Mouse (Mus musculus): ENCODE measurements at regions not wholly inside any gene's neighbourhood (a gene's known extent, or its start where the extent isn't known, plus 50 kb on each side); places are given as distances from the start of the nearest gene placed in this dataset.

GRCm38 (mm10) chr10:17010047-17010446, 713.0 kb upstream of the Cited2 start:
- 90% methylated on average over 3 of the region's 3 CpGs for WGBS
- no peak for ATAC-seq (ENCODE audit: low FRiP score)
- Histone ChIP-seq H3K27me3 (replicated peaks) (no peaks in the 10 kb centered on the region), H3K9ac (replicated peaks) (no peak overlapping the region), H3K4me3 (replicated peaks) (no peak overlapping the region), H3K9me3 (replicated peaks) (no peaks in the 10 kb centered on the region), H3K4me1 (no peaks in the 10 kb centered on the region), H3K27ac (replicated peaks) (no peak overlapping the region), H3K36me3 (no peaks in the 10 kb centered on the region), H3K4me2 (no peak overlapping the region)

DNA sequence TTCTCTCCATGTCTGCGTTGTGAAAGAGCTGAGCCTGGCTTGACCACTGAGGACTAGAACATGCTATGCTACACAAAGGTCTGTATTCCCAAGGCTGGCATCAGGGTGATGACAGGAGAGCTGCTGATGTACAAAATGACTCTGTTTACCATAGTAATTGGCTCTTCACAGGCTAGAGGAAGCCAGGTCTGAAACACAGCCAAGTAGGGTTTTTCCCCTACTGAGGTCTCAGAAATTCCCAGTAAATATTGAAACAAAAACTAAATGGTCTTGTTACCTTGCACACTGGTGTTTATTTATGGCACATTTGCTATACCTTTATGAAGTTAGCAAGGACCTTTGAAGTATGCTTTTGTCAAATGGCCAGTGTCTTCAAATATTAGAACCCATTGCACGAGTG, 711.1 kb upstream of the Cited2 start:
- H3K4me1 ChIP-seq = no peaks in the 10 kb centered on the region
- H3K4me3 ChIP-seq (replicated peaks) = no peak overlapping the region
- no peaks in the 10 kb centered on the region for H3K36me3 ChIP-seq
- ATAC-seq (ENCODE audit: low FRiP score) = no peak
- H3K4me2 ChIP-seq = no peak overlapping the region
- no peak overlapping the region for H3K27ac ChIP-seq (replicated peaks)
- no peaks in the 10 kb centered on the region for H3K27me3 ChIP-seq (replicated peaks)
- no peak overlapping the region for H3K9ac ChIP-seq (replicated peaks)
- 88% methylated on average over 2 of the region's 2 CpGs for WGBS
- H3K9me3 ChIP-seq (replicated peaks) = no peaks in the 10 kb centered on the region

DNA sequence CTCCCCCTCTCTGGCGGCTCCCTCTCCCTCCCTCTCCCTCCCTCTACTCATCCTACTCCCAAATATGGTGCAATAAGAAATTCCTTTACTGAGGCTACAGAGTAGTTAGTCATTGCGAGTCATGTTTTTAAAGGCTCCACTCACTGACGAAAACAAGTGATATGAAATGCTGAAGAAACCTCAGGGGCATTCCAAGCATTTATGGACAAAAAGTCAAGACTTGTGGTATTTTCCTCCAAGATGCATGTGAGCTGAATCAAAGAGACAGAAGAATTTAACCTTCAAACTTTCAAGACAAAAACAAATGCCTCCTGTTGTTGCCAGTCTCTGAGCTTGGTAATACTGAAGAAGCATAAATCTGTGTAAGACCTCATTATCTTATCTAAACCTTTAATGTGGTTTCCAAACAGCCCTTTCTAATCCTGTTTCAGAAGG, 710.5 kb upstream of the Cited2 start:
- Histone ChIP-seq H3K4me1 (no peaks in the 10 kb centered on the region), H3K4me3 (replicated peaks) (no peak overlapping the region), H3K9ac (replicated peaks) (no peak overlapping the region), H3K27me3 (replicated peaks) (no peaks in the 10 kb centered on the region), H3K4me2 (no peak overlapping the region), H3K27ac (replicated peaks) (no peak overlapping the region), H3K36me3 (no peaks in the 10 kb centered on the region), H3K9me3 (replicated peaks) (no peaks in the 10 kb centered on the region)
- ATAC-seq (ENCODE audit: low FRiP score) = no peak
- WGBS = 87% methylated on average over 3 of the region's 3 CpGs

DNA sequence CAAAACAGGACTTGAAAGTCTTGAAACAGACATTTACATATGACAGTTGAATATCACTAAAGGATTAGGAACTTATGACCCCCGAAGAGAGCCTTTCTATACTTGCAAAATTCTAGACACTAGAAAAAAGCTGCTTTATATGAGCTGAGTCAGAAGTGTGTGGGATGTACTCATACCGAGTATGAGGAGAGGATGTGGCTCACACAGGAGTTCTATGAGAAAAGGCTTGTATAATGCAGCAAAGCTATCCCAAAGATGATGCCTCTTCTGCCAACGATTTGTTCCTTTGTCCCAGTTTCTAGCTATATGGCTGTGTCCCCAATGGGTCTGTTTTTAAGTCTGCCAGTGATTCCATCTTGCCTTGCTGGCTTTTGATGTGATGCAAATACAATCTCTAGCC, 708.2 kb upstream of the Cited2 start:
- no peak for ATAC-seq (ENCODE audit: low FRiP score)
- no peaks in the 10 kb centered on the region for H3K4me1 ChIP-seq
- no peaks in the 10 kb centered on the region for H3K9me3 ChIP-seq (replicated peaks)
- H3K27me3 ChIP-seq (replicated peaks) = no peaks in the 10 kb centered on the region
- H3K4me3 ChIP-seq (replicated peaks) = no peak overlapping the region
- H3K9ac ChIP-seq (replicated peaks) = no peak overlapping the region
- H3K27ac ChIP-seq (replicated peaks) = no peak overlapping the region
- H3K4me2 ChIP-seq = no peak overlapping the region
- 86% methylated on average over 3 of the region's 3 CpGs for WGBS
- no peaks in the 10 kb centered on the region for H3K36me3 ChIP-seq

DNA sequence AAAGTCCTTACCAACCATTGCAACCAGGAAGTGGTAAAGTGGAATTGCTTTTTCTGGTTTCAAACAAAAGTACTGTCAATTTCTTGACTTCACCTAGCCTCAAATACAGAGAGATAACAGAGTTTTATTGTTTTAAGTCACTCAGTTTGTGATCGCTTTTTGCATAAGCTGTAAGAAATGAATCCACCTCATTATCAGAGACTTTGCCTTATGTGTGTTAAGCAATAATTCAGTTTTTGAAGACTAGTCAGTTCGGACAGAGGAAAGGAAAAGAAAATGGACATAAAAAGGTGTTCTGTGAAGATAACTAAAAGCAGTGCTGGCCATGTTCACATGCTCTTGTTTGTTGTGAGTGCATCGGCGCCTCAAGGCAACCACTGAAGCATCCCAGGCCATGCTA, 706.2 kb upstream of the Cited2 start:
- Histone ChIP-seq H3K27me3 (replicated peaks) (no peaks in the 10 kb centered on the region), H3K4me2 (no peak overlapping the region), H3K4me1 (no peaks in the 10 kb centered on the region), H3K4me3 (replicated peaks) (no peak overlapping the region), H3K36me3 (no peaks in the 10 kb centered on the region), H3K9me3 (replicated peaks) (no peaks in the 10 kb centered on the region), H3K27ac (replicated peaks) (no peak overlapping the region), H3K9ac (replicated peaks) (no peak overlapping the region)
- ATAC-seq (ENCODE audit: low FRiP score) = no peak
- 69% methylated on average over 4 of the region's 4 CpGs for WGBS

GRCm38 (mm10) chr10:17022216-17023158, 700.5 kb upstream of the Cited2 start:
- ATAC-seq (ENCODE audit: low FRiP score) = peak; percentile 59
- H3K27ac ChIP-seq (replicated peaks) = no peak overlapping the region
- 43% methylated on average over 5 of the region's 5 CpGs for WGBS

DNA sequence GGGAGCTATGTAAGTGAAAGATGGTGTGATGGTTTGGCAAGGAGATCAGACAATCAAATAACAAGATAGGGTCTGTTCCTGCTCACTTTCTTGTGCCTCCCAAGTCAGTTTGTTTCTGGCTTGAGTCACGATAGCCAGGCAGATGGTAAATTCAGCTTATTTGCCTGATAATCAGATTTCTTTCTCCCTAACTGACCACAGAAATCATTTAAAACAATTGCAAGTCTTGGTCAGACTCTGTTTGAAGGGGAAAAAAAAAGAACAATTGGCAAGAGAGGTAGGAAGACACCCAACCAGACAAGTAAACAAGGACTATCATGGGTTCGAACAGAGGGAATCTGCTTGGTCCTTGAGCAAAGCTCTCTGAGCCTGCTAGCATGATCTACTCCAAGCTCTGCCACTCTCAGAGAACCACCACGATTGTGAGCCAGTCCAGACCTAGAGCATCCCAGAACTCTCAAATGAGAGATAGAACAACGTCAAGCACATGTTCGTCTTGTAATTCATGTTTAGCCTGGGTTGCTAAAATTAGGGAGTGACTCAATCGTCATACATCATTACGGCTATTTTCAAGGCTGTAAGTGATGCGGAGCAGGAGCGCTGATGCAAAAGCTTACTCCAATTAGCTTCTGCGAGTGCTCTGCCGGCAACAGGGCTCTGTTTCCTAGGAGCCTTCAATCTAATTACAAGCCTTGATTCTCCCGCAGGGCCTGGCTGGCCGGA, 699.3 kb upstream of the Cited2 start:
- H3K4me2 ChIP-seq = no peak overlapping the region
- peak; percentile 47 for ATAC-seq (ENCODE audit: low FRiP score)
- H3K27ac ChIP-seq (replicated peaks) = no peak overlapping the region

More at GRCm38 (mm10) chr10:17022216-17023158, 700.5 kb upstream of the Cited2 start:
- no peaks in the 10 kb centered on the region for H3K27me3 ChIP-seq (replicated peaks)
- H3K4me1 ChIP-seq = no peaks in the 10 kb centered on the region
- H3K36me3 ChIP-seq = no peaks in the 10 kb centered on the region
- H3K9me3 ChIP-seq (replicated peaks) = no peaks in the 10 kb centered on the region
- no peak overlapping the region for H3K4me2 ChIP-seq
- no peak overlapping the region for H3K4me3 ChIP-seq (replicated peaks)
- no peak overlapping the region for H3K9ac ChIP-seq (replicated peaks)

GRCm38 (mm10) chr10:17024294-17024665, 698.7 kb upstream of the Cited2 start:
- no peaks in the 10 kb centered on the region for H3K27me3 ChIP-seq (replicated peaks)
- no peak overlapping the region for H3K4me2 ChIP-seq
- no peaks in the 10 kb centered on the region for H3K4me1 ChIP-seq
- ATAC-seq (ENCODE audit: low FRiP score) = peak; percentile 50; the same call in 1 of the 2 replicates
- H3K27ac ChIP-seq (replicated peaks) = no peak overlapping the region
- 30% methylated on average over 1 of the region's 1 CpGs for WGBS
- H3K4me3 ChIP-seq (replicated peaks) = no peak overlapping the region
- H3K36me3 ChIP-seq = no peaks in the 10 kb centered on the region
- H3K9ac ChIP-seq (replicated peaks) = no peak overlapping the region
- no peaks in the 10 kb centered on the region for H3K9me3 ChIP-seq (replicated peaks)

More for the DNA sequence above, 699.3 kb upstream of the Cited2 start:
- H3K9ac ChIP-seq (replicated peaks) = no peak overlapping the region
- H3K9me3 ChIP-seq (replicated peaks) = no peaks in the 10 kb centered on the region
- H3K36me3 ChIP-seq = no peaks in the 10 kb centered on the region
- H3K4me1 ChIP-seq = no peaks in the 10 kb centered on the region
- 35% methylated on average over 13 of the region's 13 CpGs for WGBS
- no peak overlapping the region for H3K4me3 ChIP-seq (replicated peaks)
- H3K27me3 ChIP-seq (replicated peaks) = no peaks in the 10 kb centered on the region

- 66% methylated on average over 2 of the region's 2 CpGs for WGBS
- no peaks in the 10 kb centered on the region for H3K9me3 ChIP-seq (replicated peaks)
- H3K27ac ChIP-seq (replicated peaks) = no peak overlapping the region
- H3K4me1 ChIP-seq = no peaks in the 10 kb centered on the region
- peak; percentile 41 for ATAC-seq (ENCODE audit: low FRiP score)
- H3K4me3 ChIP-seq (replicated peaks) = no peak overlapping the region
- H3K36me3 ChIP-seq = no peaks in the 10 kb centered on the region
- H3K9ac ChIP-seq (replicated peaks) = no peak overlapping the region
- H3K4me2 ChIP-seq = no peak overlapping the region
- H3K27me3 ChIP-seq (replicated peaks) = no peaks in the 10 kb centered on the region
These were observed 687.9 kb upstream of the Cited2 start for GRCm38 (mm10) chr10:17034892-17035775.

GRCm38 (mm10) chr10:17038259-17039043, 684.6 kb upstream of the Cited2 start:
- no peaks in the 10 kb centered on the region for H3K27me3 ChIP-seq (replicated peaks)
- no peaks in the 10 kb centered on the region for H3K9me3 ChIP-seq (replicated peaks)
- H3K4me1 ChIP-seq = no peaks in the 10 kb centered on the region
- H3K36me3 ChIP-seq = no peaks in the 10 kb centered on the region
- no peak; the same call in 1 of the 2 replicates for ATAC-seq (ENCODE audit: low FRiP score)
- no peak overlapping the region for H3K4me2 ChIP-seq
- no peak overlapping the region for H3K4me3 ChIP-seq (replicated peaks)
- no peak overlapping the region for H3K27ac ChIP-seq (replicated peaks)
- 51% methylated on average over 11 of the region's 11 CpGs for WGBS
- H3K9ac ChIP-seq (replicated peaks) = no peak overlapping the region

DNA sequence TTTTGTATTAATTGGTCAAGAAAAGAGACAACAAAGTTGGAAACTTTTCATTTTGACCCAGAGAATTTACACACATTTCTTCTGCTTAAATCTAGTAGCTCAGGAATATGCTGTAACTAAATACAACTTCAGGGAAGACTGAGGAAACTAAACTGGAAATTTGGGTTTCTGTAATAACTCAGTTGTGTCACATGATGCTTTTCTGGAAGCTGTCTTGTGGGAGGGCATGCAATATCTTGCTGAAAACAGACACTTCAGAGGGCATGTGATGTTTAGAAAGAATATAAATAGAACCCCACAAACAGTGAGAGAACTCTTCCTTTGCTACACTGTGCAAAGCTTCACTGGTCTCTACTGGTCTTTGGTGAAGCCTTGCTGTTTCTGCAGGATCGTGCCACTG, 680.9 kb upstream of the Cited2 start:
- H3K4me2 ChIP-seq = no peak overlapping the region
- ATAC-seq (ENCODE audit: low FRiP score) = no peak
- no peak overlapping the region for H3K27ac ChIP-seq (replicated peaks)
- no peaks in the 10 kb centered on the region for H3K27me3 ChIP-seq (replicated peaks)
- no peak overlapping the region for H3K9ac ChIP-seq (replicated peaks)
- 87% methylated on average over 1 of the region's 1 CpGs for WGBS
- no peaks in the 10 kb centered on the region for H3K36me3 ChIP-seq
- H3K4me3 ChIP-seq (replicated peaks) = no peak overlapping the region
- H3K9me3 ChIP-seq (replicated peaks) = no peaks in the 10 kb centered on the region
- H3K4me1 ChIP-seq = no peaks in the 10 kb centered on the region

Data from neural tube, embryonic 15.5 days (tissue).